Comparison of ENCODE assay signal across 24 mouse cellular contexts in genomic region chr4:44450881-44451532, GRCm38 (mm10).
DNase-seq lines count a peak whose midpoint lies in the region; ATAC-seq and TF ChIP-seq lines count a peak whose summit lies in the region.
"Had no signal": no experiment of that assay in that cellular context is flagged by ENCODE, and none has a peak within 500 bp of the region (broad histone marks: within the 10 kb centered on the region; RNA-seq: fewer than 3 reads in every experiment).

No protein-coding gene starts in this region.

- no peak overlapping the region for H3K27ac ChIP-seq in forebrain, embryonic 12.5 days
- no peak overlapping the region for H3K27ac ChIP-seq in forebrain, embryonic 16.5 days (ENCODE audit: low read length)
- H3K27ac ChIP-seq in hindbrain, embryonic 13.5 days = peak overlapping the region; percentile 60
- H3K27ac ChIP-seq in hindbrain, postnatal 0 days = no peak overlapping the region
- peak overlapping the region; percentile 62 for H3K27ac ChIP-seq in neural tube, embryonic 13.5 days (replicated peaks)
- H3K27ac ChIP-seq in neural tube, embryonic 15.5 days (replicated peaks) = no peak overlapping the region
- no peak overlapping the region for H3K27ac ChIP-seq in limb, embryonic 10.5 days
- H3K27ac ChIP-seq: embryonic facial prominence, embryonic 13.5 days; intestine, embryonic 15.5 days; limb, embryonic 13.5 days; liver, embryonic 12.5 days; midbrain, embryonic 12.5 days; stomach, postnatal 0 days had no signal

- TF ChIP-seq CTCF in hindbrain, postnatal 0 days (IDR thresholded peaks at IDR 0.05; ENCODE audit: low read depth) = no peak

- H3K4me3 ChIP-seq in forebrain, embryonic 12.5 days (replicated peaks) = no peak overlapping the region
- H3K4me3 ChIP-seq in forebrain, embryonic 16.5 days (replicated peaks; ENCODE audit: low read length) = no peak overlapping the region
- H3K4me3 ChIP-seq in hindbrain, embryonic 13.5 days = no peak overlapping the region
- H3K4me3 ChIP-seq in hindbrain, postnatal 0 days (ENCODE audit: low read length) = no peak overlapping the region
- H3K4me3 ChIP-seq in neural tube, embryonic 13.5 days = no peak overlapping the region
- no peak overlapping the region for H3K4me3 ChIP-seq in neural tube, embryonic 15.5 days (replicated peaks)
- no peak overlapping the region for H3K4me3 ChIP-seq in limb, embryonic 10.5 days
- H3K4me3 ChIP-seq: embryonic facial prominence, embryonic 13.5 days; erythroblast, embryonic 14.5 days; intestine, embryonic 15.5 days; limb, embryonic 13.5 days; liver, embryonic 12.5 days; midbrain, embryonic 12.5 days had no signal

- H3K36me3 ChIP-seq in forebrain, embryonic 12.5 days (replicated peaks) = no peaks in the 10 kb centered on the region
- no peaks in the 10 kb centered on the region for H3K36me3 ChIP-seq in forebrain, embryonic 16.5 days (ENCODE audit: control insufficient read depth, insufficient read depth)
- no peaks in the 10 kb centered on the region for H3K36me3 ChIP-seq in hindbrain, embryonic 13.5 days
- H3K36me3 ChIP-seq in hindbrain, postnatal 0 days (ENCODE audit: insufficient read depth, low read length) = no peaks in the 10 kb centered on the region
- H3K36me3 ChIP-seq in neural tube, embryonic 13.5 days = no peaks in the 10 kb centered on the region
- no peaks in the 10 kb centered on the region for H3K36me3 ChIP-seq in neural tube, embryonic 15.5 days
- H3K36me3 ChIP-seq in limb, embryonic 10.5 days = no peaks in the 10 kb centered on the region
- H3K36me3 ChIP-seq: embryonic facial prominence, embryonic 13.5 days; intestine, embryonic 15.5 days; limb, embryonic 13.5 days; liver, embryonic 12.5 days; midbrain, embryonic 12.5 days had no signal

- no peak overlapping the region for H3K4me2 ChIP-seq in forebrain, embryonic 12.5 days
- H3K4me2 ChIP-seq in forebrain, embryonic 16.5 days (ENCODE audit: low read length) = no peak overlapping the region
- H3K4me2 ChIP-seq in hindbrain, embryonic 13.5 days = no peak overlapping the region
- no peak overlapping the region for H3K4me2 ChIP-seq in hindbrain, postnatal 0 days (ENCODE audit: low read depth, low read length)
- H3K4me2 ChIP-seq in neural tube, embryonic 13.5 days = no peak overlapping the region
- no peak overlapping the region for H3K4me2 ChIP-seq in neural tube, embryonic 15.5 days
- H3K4me2 ChIP-seq: embryonic facial prominence, embryonic 13.5 days; heart, embryonic 11.5 days; intestine, embryonic 15.5 days; limb, embryonic 13.5 days; liver, embryonic 12.5 days; midbrain, embryonic 12.5 days had no signal

- no peak for DNase-seq in hindbrain, postnatal 0 days (ENCODE audit: low spot score)
- DNase-seq in limb, embryonic 10.5 days (ENCODE audit: low spot score) = no peak
- DNase-seq: adrenal gland, postnatal 10 days; cerebellum, adult 8-10 months; cerebellum, postnatal 36 days; embryo, embryonic 11 days; kidney, postnatal 14 days; lung, adult 18-20 months; lung, postnatal 10 days; thymus, adult 2 months had no signal

- peak; percentile 72; the same call in 1 of the 2 replicates for ATAC-seq in forebrain, embryonic 12.5 days (ENCODE audit: low FRiP score)
- ATAC-seq in forebrain, embryonic 16.5 days = no peak
- ATAC-seq in hindbrain, embryonic 13.5 days (ENCODE audit: low FRiP score) = no peak
- ATAC-seq in hindbrain, postnatal 0 days = no peak
- ATAC-seq in neural tube, embryonic 13.5 days (ENCODE audit: low read depth) = no peak
- no peak for ATAC-seq in neural tube, embryonic 15.5 days (ENCODE audit: low FRiP score)
- no peak for ATAC-seq in CD4-positive, CD25-positive, alpha-beta regulatory T cell, adult 4 months
- ATAC-seq: intestine, embryonic 15.5 days; liver, embryonic 12.5 days had no signal

- peaks cover 24% of the 10 kb centered on the region for H3K4me1 ChIP-seq in forebrain, embryonic 12.5 days
- H3K4me1 ChIP-seq in forebrain, embryonic 16.5 days (replicated peaks; ENCODE audit: control insufficient read depth, insufficient read depth, low read length) = peaks cover 9% of the 10 kb centered on the region
- peaks cover 49% of the 10 kb centered on the region for H3K4me1 ChIP-seq in hindbrain, embryonic 13.5 days (replicated peaks)
- H3K4me1 ChIP-seq in hindbrain, postnatal 0 days (ENCODE audit: insufficient read depth, low read length) = 0 out of 2 replicates have a peak, but pooled peaks cover 5% of the 10 kb centered on the region
- H3K4me1 ChIP-seq in neural tube, embryonic 13.5 days (replicated peaks) = peaks cover 46% of the 10 kb centered on the region
- peaks cover 32% of the 10 kb centered on the region for H3K4me1 ChIP-seq in neural tube, embryonic 15.5 days
- peaks cover 19% of the 10 kb centered on the region for H3K4me1 ChIP-seq in limb, embryonic 10.5 days
- H3K4me1 ChIP-seq: embryonic facial prominence, embryonic 13.5 days; intestine, embryonic 15.5 days; limb, embryonic 13.5 days; liver, embryonic 12.5 days had no signal

- WGBS in forebrain, embryonic 12.5 days = 23% methylated on average over 10 of the region's 10 CpGs
- 10% methylated on average over 10 of the region's 10 CpGs for WGBS in forebrain, embryonic 16.5 days
- 40% methylated on average over 10 of the region's 10 CpGs for WGBS in hindbrain, embryonic 13.5 days
- WGBS in hindbrain, postnatal 0 days = 46% methylated on average over 10 of the region's 10 CpGs
- 23% methylated on average over 10 of the region's 10 CpGs for WGBS in neural tube, embryonic 13.5 days
- 22% methylated on average over 10 of the region's 10 CpGs for WGBS in neural tube, embryonic 15.5 days
- WGBS in limb, embryonic 10.5 days = 56% methylated on average over 10 of the region's 10 CpGs

- H3K27me3 ChIP-seq in forebrain, embryonic 12.5 days = peaks cover 11% of the 10 kb centered on the region; the same call in 1 of the 2 replicates
- no peaks in the 10 kb centered on the region for H3K27me3 ChIP-seq in forebrain, embryonic 16.5 days (replicated peaks; ENCODE audit: control insufficient read depth, insufficient read depth, low read length)
- H3K27me3 ChIP-seq in hindbrain, embryonic 13.5 days = no peaks in the 10 kb centered on the region
- H3K27me3 ChIP-seq in hindbrain, postnatal 0 days (ENCODE audit: insufficient read depth, low read length) = no peaks in the 10 kb centered on the region
- no peaks in the 10 kb centered on the region for H3K27me3 ChIP-seq in neural tube, embryonic 13.5 days
- H3K27me3 ChIP-seq in neural tube, embryonic 15.5 days (replicated peaks) = no peaks in the 10 kb centered on the region
- no peaks in the 10 kb centered on the region for H3K27me3 ChIP-seq in limb, embryonic 10.5 days (ENCODE audit: low read depth, poor library complexity, severe bottlenecking)
- H3K27me3 ChIP-seq: embryonic facial prominence, embryonic 13.5 days; intestine, embryonic 15.5 days; limb, embryonic 13.5 days; liver, embryonic 12.5 days; midbrain, embryonic 12.5 days had no signal

- no peaks in the 10 kb centered on the region for H3K9me3 ChIP-seq in forebrain, embryonic 12.5 days
- H3K9me3 ChIP-seq in forebrain, embryonic 16.5 days (ENCODE audit: control insufficient read depth, low read length) = peaks cover 3% of the 10 kb centered on the region; the same call in 1 of the 2 replicates
- H3K9me3 ChIP-seq in hindbrain, embryonic 13.5 days = no peaks in the 10 kb centered on the region
- H3K9me3 ChIP-seq in hindbrain, postnatal 0 days (ENCODE audit: low read length) = no peaks in the 10 kb centered on the region
- no peaks in the 10 kb centered on the region for H3K9me3 ChIP-seq in neural tube, embryonic 13.5 days
- no peaks in the 10 kb centered on the region for H3K9me3 ChIP-seq in neural tube, embryonic 15.5 days (replicated peaks)
- H3K9me3 ChIP-seq in limb, embryonic 10.5 days (replicated peaks) = no peaks in the 10 kb centered on the region
- H3K9me3 ChIP-seq: embryonic facial prominence, embryonic 13.5 days; intestine, embryonic 15.5 days; limb, embryonic 13.5 days; midbrain, embryonic 12.5 days had no signal

- no peak overlapping the region for H3K9ac ChIP-seq in forebrain, embryonic 12.5 days
- H3K9ac ChIP-seq in forebrain, embryonic 16.5 days (replicated peaks; ENCODE audit: low read depth, low read length) = no peak overlapping the region
- H3K9ac ChIP-seq in hindbrain, embryonic 13.5 days = no peak overlapping the region
- H3K9ac ChIP-seq in hindbrain, postnatal 0 days (replicated peaks; ENCODE audit: low read length) = no peak overlapping the region
- H3K9ac ChIP-seq in neural tube, embryonic 13.5 days = no peak overlapping the region
- no peak overlapping the region for H3K9ac ChIP-seq in neural tube, embryonic 15.5 days (replicated peaks)
- H3K9ac ChIP-seq: embryonic facial prominence, embryonic 13.5 days; intestine, embryonic 15.5 days; limb, embryonic 13.5 days; liver, embryonic 12.5 days; midbrain, embryonic 12.5 days had no signal

Comparison
In these comparisons a context has a peak if more than half of its experiments do, and no peak if none do; other contexts are left out.
1. H3K27ac ChIP-seq: peak in hindbrain, embryonic 13.5 days (single experiment) and neural tube, embryonic 13.5 days (single experiment); none in forebrain, embryonic 12.5 days (single experiment), forebrain, embryonic 16.5 days (single experiment), hindbrain, postnatal 0 days (single experiment), neural tube, embryonic 15.5 days (single experiment) and limb, embryonic 10.5 days (single experiment).